Mouse (Mus musculus) cerebellum, adult 8-10 months (tissue): Measurements from ENCODE around the gene Rgs17.
A peak's percentile ranks its signal among the peaks of the same experiment; 100 is the strongest.

Experiments
- DNase-seq: peaks from one replicate; pipeline ENCODE4 v3.0.0; 2022

The Rgs17 gene

DNA sequence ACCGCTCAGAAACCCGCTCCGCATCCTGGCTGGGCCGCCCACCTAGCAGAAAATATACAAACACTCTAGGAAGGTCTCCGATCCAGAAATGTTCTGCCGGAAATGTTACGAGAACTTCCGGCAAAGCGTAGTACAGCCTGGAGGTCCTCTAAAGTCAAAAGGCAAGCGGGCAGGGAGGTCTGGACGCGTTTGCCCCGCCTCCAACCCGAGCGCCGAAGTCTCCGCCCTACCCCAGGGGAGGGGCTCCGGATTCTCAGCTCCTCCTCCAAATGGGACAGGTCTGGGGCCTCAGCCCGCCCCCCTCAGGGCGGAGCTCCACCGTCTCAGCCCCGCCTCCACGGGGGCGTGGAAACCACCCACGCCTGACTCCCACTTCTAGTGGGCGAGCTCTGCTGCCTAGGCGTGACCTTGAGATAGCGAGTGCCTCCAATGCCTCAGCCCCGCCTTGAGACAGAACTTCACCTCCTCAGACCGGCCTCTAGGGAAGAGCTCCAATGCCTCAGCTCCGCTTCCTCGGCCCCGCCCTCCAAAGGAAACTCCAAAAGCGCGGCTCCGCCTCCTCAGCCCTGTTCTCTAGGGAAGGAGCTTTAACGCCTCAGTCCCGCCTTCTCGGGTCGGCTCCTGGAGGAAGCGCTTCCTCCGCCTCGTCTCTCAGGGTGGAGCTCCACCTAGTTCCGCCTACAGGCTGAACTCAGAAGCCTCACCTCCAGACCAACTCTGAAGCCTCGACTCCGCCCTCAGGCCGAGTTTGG is 98.3 kb downstream of the Rgs17 start, which contains the start of gene Mtrf1l:
Gene Mtrf1l (minus strand): TSS at position 171 of the 752 bp plus-strand sequence.
- peak; percentile 97 for DNase-seq

DNA sequence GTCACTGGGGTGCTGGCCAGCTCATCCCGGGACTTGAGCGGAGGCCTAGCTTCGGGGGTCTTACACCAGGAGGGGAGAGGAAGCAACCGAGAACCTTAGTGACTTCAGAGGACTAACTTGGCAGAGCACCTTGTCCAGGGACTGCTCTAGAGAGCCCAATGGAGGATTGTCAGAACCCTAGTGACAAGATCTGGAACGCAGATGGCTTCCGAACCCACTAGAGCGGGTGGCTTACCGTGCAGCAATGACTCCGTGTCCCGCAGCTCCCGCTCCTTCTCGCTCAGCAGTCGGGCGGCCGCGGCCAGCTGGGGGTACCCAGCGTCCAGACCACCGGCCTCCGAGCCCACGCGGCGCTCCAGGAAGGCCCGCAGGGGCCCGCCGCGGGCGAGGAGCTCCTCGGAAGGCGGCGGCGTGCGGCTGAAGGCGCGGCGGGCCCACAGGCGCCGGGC is 98.9 kb downstream of the Rgs17 start:
- no peak for DNase-seq

DNA sequence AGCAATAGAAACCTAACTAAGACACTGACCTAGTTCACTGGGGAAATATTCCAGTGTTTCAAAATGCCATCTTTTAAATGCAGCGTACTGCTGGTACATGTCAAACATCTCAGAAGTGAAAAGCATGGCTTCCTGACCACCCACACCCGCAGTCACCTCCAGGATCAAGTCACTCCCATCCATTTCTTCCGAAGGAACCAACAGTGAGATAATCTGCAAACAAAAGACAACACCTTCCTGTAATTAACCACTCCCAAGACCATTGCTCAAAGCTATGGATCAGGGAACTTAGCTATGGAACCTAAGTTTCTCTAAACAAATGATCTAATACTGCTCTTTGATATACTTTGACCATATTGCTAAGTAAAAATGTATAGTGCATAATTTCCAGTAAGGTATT is 103.4 kb downstream of the Rgs17 start:
- no peak for DNase-seq

DNA sequence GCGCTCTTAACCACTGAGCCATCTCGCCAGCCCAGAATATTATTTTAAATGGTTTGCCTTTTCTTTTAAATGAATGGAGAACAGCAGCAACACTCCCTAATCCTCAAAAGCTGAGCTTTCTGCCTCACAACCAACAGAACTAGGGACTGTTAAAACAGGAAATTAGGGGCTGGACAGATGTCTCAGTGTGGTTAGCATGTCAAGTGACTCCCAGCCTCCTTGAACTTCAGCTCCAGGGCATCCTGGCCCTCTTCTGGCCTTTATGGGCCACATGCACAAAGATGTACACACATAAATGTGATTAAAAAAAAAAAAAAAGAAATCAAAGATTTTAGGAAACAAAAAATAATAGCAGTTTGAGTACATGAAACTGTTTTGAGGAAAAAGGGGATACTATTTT is 106.2 kb downstream of the Rgs17 start:
- DNase-seq: no peak

DNA sequence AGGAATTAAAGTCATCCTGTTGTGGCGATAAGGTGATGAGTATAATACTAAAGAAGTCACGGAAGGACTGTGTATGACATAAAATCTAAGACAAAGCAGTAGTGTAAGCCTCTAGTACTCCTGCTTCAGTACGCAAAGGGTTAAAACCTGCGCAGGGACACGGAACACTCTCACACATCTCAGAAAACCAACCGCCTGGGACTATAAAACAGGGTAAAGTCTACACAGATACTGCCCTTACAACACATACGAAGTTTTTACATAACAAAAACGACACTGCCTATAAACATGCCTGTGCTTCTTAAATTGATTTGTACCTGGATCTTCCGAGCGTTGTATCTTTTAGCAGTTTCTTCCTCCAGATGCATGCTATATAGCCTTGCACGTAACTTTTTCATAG is 108.5 kb downstream of the Rgs17 start:
- no peak for DNase-seq

DNA sequence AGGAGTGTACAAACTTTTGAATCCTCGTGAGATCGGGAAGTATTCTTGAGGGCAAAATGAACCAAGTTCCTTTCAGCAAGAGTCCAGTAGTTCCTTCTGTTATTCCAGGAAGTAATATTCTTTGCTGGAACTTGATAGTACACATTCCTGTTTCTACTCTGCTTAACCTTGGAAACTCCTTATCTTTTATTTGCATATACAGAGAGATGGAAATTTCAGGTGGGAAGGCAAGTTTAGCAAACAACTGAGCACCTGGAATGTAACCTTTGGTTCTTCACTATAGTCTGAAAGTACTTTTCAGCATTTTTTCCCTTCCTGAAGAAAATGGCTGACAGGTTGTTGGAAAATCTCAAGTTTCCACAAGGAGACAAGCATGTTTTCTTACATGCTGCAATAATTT is 114.5 kb downstream of the Rgs17 start:
- no peak for DNase-seq

DNA sequence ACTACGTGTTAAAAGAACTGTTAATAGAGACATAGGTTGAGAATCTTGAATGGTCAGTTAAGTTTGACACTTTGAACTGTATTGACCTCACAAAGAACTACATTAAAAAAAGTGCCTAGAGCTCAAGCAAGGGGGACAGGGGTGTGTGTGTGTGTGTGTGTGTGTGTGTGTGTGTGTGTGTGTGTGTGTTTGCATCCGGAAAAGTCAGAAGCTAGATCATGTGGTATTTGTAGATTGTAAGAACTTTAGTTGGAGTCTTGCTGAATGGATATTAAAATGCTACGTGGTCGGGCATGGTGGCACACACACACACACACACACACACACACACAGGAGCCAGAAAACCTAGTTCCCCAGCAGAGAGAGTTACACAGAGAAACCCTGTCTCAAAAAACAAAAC is 115.2 kb downstream of the Rgs17 start:
- DNase-seq: no peak

DNA sequence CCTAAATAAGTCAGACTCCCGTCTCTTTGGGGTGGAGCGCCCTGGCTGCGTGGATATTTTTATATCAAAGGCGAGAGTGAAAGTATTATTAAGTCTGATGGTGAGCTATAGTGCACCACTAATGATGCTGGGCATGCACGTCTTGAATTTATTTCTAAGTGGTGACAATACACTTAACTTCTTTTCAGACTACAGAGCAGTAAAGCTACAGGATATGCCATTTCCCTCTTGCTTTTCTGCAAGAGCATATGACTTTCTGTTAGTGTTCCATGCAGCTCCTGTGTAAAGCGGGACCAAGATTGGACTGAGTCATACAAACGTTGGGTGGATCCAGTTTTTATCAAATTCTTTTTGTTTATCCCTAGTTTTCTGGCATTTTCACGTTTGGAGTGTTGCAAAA is 115.8 kb downstream of the Rgs17 start:
- DNase-seq: peak; percentile 25

DNA sequence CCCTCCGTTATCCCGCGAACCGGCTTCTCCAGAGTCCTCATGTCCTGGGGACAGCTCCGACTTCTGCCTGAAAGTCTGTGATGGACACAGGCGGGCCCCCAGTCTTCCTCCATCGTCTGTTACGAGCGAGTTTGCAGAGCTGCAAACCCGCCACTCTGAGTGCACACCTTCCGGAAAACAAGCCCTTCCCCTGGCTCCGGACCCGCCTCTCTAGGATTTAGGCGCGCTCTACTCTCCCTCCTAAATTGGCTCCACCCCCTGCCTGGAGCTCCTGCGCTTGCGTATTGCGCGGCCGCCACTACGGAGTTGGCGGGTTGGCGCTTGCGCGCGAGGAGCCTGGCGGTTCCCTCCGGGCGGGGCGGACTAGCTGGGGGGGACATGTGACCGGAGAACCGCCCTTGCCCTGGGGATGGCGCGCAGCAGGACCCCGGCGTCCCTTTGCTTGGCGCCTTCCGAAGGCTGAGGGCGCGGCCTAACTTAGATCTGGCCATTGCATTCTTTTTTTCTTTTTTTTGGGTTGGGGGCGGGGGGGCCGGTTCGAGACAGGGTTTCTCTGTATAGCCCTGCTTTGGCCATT is 116.4 kb downstream of the Rgs17 start:
- peak; percentile 94 for DNase-seq

DNA sequence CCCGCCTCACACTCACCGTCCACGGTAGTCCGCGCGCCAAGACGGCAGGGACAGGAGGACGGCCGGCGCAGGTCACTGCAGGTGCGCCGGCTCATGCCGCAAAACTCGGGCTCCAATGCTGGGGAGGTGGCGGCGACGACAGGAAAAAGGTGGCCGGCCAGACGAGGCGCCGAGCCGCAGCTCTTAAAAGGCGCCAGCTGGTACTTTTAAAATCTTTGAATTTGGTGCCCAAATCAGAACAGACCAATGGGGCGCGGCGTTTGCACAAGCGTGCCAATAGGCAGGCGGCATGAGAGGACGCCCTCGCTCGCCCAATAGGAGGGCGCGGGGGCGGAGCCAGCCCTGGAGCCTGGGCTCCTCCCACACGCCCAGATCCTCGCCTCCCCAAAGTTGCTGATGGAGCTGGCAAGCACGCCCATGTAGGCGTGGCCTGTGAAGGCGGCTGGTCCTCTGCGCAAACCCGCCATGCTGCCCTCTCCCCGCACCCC is 116.9 kb downstream of the Rgs17 start, which contains the start of gene Fbxo5:
Gene Fbxo5 (minus strand): TSS at position 358 of the 488 bp plus-strand sequence.
- DNase-seq: peak; percentile 98

DNA sequence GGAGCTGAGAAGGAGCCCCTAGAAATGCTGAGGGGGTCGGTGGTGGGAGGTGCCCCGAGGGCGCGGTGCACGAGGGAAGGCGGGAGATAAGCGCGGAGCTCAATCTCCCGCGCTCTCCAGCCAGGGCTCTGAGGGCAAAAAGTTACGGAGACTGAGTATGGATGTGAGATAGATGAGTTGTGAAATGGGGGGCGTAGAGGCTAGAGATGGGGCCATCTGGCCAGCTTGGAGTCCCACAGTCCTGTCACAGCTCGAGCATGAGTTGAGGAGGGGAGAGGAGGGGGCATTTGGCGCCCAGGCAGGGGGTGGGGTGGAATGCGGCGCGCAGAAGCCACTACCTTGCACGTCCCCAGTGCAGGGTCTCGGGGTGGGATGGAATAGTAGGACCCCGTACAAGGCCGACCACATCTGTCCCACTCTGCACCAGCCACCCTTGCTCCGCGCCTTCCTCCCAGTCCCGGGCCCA is 117.5 kb downstream of the Rgs17 start:
- no peak for DNase-seq

DNA sequence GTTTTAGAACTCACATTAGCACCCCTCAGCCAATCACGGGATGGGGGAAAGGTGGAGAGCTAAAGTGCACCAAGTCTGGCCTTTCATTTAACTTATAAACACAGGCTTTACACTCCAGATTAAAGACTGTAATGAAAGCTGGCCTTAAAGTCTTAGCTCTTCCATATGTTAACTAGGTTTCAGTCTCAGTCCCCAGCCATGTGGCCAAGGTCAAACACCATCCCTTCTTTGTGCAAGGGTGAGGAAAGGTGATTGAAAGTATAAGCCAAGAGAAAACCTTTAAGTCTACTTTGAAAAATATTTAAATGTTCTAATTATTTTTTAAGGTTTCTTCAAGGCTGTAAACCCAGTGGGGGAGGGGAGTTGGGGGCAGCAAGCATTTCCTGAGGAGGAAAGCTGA is 118.5 kb downstream of the Rgs17 start:
- DNase-seq: no peak

DNA sequence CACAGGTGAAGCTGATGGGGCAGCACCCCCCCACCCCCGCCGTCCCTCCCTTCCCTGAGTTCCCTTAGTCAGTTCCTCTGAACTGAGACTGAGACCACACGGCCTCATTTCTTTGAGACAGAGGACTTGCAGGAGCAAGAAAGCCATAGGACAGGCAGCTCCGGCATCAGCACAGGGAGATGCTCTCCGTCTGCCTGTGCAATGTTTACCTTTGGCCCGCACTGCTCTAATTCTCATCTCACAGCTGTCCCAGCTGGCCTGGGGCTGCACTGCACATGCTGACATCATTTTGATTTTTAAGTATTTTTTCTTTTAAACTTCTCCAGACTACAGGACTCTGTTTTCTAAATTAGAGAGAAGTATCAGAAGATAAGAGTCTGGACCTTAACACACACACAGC is 119.3 kb downstream of the Rgs17 start:
- no peak for DNase-seq

DNA sequence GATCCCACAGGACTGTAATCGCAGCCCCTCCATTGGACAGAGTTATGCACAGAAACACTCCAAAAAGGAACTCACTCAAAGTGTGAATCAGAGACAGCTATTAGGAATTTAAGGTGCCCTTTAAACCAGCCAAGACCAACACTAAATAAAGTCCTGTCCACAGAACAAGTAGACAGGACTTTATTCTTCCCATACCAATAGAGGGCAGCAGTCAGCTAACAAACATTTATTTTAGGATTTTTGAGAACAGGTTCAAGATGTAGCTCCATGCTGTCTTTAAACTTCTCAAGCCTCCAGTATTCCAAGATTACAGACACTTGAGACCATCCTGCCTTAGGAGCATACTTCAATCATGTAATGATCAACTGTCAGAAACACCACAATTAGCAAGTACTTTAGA is 121.7 kb downstream of the Rgs17 start:
- DNase-seq: no peak

DNA sequence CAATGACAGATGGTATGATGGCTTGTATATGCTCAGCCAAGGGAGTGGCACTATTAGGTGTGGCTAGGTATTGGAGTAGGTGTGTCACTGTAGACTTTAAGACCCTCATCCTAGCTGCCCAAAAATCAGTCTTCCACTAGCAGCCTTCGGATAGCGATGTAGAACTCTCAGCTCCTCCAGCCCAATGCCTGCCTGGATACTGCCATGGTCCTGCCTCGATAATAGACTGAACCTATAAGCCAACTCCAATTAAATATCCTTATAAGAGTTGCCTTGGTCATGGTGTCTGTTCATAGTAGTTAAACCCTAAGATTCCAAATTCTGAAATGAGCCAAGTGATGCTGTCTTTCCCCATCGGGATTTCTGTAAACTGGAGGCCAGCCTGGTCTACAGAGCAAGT is 124.1 kb downstream of the Rgs17 start:
- no peak for DNase-seq

DNA sequence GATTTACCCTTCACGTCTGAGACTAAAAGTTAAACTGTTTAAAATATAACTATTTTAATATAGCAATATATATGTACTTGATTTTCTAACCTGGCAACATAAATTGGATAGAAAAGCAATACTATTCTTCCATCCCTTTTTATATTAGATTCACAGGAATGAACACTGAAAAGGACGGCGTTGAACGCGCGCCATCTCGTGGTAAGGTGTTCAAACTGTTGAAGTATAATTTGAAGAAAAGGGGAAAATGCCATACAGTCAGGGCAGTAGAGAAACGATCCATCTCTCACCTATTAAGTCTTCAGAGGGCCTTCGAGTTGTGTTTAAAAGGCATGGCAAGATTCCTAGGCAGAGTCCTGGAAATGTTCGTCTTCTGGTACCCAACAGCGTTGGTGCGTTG is 131.5 kb downstream of the Rgs17 start:
- DNase-seq: peak; percentile 45

DNA sequence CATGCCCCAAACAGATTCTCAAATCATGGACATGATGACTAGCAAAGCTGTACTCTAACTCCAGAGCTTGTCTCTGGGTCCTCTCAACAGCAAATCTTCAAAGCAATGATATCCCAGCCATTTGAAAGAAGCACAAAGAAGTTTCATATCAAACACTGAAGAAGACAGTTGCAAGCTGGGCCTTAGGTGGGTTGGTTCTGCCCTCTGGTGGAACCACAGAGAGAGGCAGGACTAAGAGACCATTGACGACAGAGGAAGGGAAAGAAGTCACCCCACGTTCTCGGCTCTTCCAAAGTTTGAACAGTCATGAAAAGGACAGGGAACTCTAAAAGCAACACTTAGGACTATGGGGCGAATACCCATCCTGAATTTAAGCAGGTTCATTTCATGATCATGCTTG is 135.3 kb downstream of the Rgs17 start:
- DNase-seq: no peak
